Mouse (Mus musculus): ENCODE measurements at regions not wholly inside any gene's neighbourhood (a gene's known extent, or its start where the extent isn't known, plus 50 kb on each side); places are given as distances from the start of the nearest gene placed in this dataset.

- TF ChIP-seq USF1 (IDR thresholded peaks at IDR 0.05; ENCODE audit: low read depth), result no peak
- no peak for TF ChIP-seq MYOD1 (IDR thresholded peaks at IDR 0.05; ENCODE audit: control insufficient read depth, insufficient read length, low read depth)
- no peak for TF ChIP-seq MAX (IDR thresholded peaks at IDR 0.05)
- no peak for TF ChIP-seq MYOG (IDR thresholded peaks at IDR 0.05; ENCODE audit: control insufficient read depth, extremely low read depth, insufficient read length)
- TF ChIP-seq CTCF (IDR thresholded peaks at IDR 0.05; ENCODE audit: control insufficient read depth, insufficient read depth, insufficient read length), result no peak
- H3K79me2 ChIP-seq (ENCODE audit: control insufficient read depth, insufficient read depth), result no peaks in the 10 kb centered on the region
- no peaks in the 10 kb centered on the region for H3K36me3 ChIP-seq (ENCODE audit: control insufficient read depth, insufficient read depth)
- H3K27me3 ChIP-seq (ENCODE audit: control insufficient read depth, insufficient read depth, insufficient read length), result no peaks in the 10 kb centered on the region
- H3ac ChIP-seq (ENCODE audit: control insufficient read depth, insufficient read length, low read depth), result no peak overlapping the region
- H3K4me3 ChIP-seq (ENCODE audit: insufficient read depth, poor library complexity, severe bottlenecking), result no peak overlapping the region
- H3K79me3 ChIP-seq (ENCODE audit: low read depth), result no peaks in the 10 kb centered on the region
Measured at GRCm38 (mm10) chr10:8973934-8974333, 88.1 kb upstream of the Sash1 start.

DNA sequence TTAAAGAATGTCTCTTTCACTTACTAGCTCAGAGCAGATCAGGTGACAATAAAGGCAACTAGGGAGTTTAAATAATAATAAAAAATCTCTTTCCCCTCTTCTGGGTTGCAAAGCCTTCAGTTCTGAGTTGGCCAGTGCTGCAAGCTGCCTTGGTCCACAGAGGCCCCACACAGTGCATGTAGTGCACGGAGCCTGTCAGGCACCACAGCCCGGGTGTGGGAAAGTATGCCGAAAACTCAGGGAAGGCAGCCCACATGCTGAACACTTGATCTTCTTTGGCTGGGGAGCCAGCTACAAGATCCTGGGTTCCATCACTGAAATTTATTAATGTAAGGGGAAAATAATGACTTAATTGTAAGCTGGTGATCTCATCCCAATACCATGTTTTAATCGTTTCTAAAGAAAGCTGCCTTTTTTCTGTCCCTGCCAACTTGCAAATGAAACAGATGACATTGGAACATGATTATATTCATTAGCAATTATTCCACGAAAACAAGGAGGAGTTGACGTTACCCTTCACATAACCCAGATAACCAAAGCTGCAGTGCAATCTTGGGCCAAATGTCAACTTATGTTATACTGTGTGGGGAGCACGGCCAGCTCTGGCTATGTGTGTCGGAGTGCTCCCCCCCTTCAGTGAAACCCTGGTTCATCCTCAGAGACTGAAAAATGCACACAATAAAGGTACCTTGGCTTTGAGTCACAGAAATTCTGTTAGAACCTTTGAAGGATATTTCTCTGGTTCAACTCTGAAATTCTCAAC, 87.1 kb upstream of the Sash1 start:
- Histone ChIP-seq H3K79me2 (ENCODE audit: control insufficient read depth, insufficient read depth) (no peaks in the 10 kb centered on the region), H3K36me3 (ENCODE audit: control insufficient read depth, insufficient read depth) (no peaks in the 10 kb centered on the region), H3K27me3 (ENCODE audit: control insufficient read depth, insufficient read depth, insufficient read length) (no peaks in the 10 kb centered on the region), H3K79me3 (ENCODE audit: low read depth) (no peaks in the 10 kb centered on the region), H3ac (ENCODE audit: control insufficient read depth, insufficient read length, low read depth) (no peak overlapping the region), H3K4me3 (ENCODE audit: insufficient read depth, poor library complexity, severe bottlenecking) (no peak overlapping the region)
- TF ChIP-seq CTCF (IDR thresholded peaks at IDR 0.05; ENCODE audit: control insufficient read depth, insufficient read depth, insufficient read length) (no peak), FOSL1 (IDR thresholded peaks at IDR 0.05; ENCODE audit: insufficient read depth, low read length, poor library complexity, severe bottlenecking) (no peak), MAX (IDR thresholded peaks at IDR 0.05) (no peak), CEBPB (IDR thresholded peaks at IDR 0.05; ENCODE audit: low read depth) (no peak), MYOD1 (IDR thresholded peaks at IDR 0.05; ENCODE audit: control insufficient read depth, insufficient read length, low read depth) (no peak)

GRCm38 (mm10) chr10:8970807-8971206, 84.9 kb upstream of the Sash1 start:
- TF ChIP-seq CEBPB (IDR thresholded peaks at IDR 0.05; ENCODE audit: low read depth) (no peak), USF1 (IDR thresholded peaks at IDR 0.05; ENCODE audit: low read depth) (no peak), MAX (IDR thresholded peaks at IDR 0.05) (no peak), MYOD1 (IDR thresholded peaks at IDR 0.05; ENCODE audit: control insufficient read depth, insufficient read length, low read depth) (no peak), FOSL1 (IDR thresholded peaks at IDR 0.05; ENCODE audit: insufficient read depth, low read length, poor library complexity, severe bottlenecking) (no peak), CTCF (IDR thresholded peaks at IDR 0.05; ENCODE audit: control insufficient read depth, insufficient read depth, insufficient read length) (no peak), MYOG (IDR thresholded peaks at IDR 0.05; ENCODE audit: control insufficient read depth, extremely low read depth, insufficient read length) (no peak)
- H3K4me3 ChIP-seq (ENCODE audit: insufficient read depth, poor library complexity, severe bottlenecking), result no peak overlapping the region
- no peaks in the 10 kb centered on the region for H3K36me3 ChIP-seq (ENCODE audit: control insufficient read depth, insufficient read depth)
- H3K79me2 ChIP-seq (ENCODE audit: control insufficient read depth, insufficient read depth), result no peaks in the 10 kb centered on the region
- no peaks in the 10 kb centered on the region for H3K79me3 ChIP-seq (ENCODE audit: low read depth)
- H3ac ChIP-seq (ENCODE audit: control insufficient read depth, insufficient read length, low read depth), result no peak overlapping the region
- no peaks in the 10 kb centered on the region for H3K27me3 ChIP-seq (ENCODE audit: control insufficient read depth, insufficient read depth, insufficient read length)

DNA sequence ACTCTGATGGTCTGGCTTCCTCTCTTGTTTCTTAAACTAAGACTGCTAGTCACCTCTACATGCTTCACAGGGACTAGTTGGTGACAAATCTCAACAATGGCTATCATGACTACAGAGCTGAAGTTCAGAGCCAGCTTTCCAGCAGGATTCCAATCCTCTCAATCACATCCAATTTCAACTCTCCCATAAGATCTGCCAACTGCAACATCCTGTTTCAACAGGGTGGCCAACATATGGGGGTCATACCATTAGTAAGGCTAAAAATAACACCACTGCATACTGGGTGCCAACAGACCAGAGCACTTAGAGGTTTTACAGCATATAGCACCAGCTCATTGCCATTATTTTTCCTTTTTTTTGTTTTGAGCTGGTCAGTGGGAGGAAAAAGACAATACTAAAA, 83.7 kb upstream of the Sash1 start:
- TF ChIP-seq MYOG (IDR thresholded peaks at IDR 0.05; ENCODE audit: control insufficient read depth, extremely low read depth, insufficient read length), result no peak
- TF ChIP-seq CEBPB (IDR thresholded peaks at IDR 0.05; ENCODE audit: low read depth), result no peak
- TF ChIP-seq FOSL1 (IDR thresholded peaks at IDR 0.05; ENCODE audit: insufficient read depth, low read length, poor library complexity, severe bottlenecking), result no peak
- TF ChIP-seq USF1 (IDR thresholded peaks at IDR 0.05; ENCODE audit: low read depth), result no peak
- no peak for TF ChIP-seq MAX (IDR thresholded peaks at IDR 0.05)
- TF ChIP-seq CTCF (IDR thresholded peaks at IDR 0.05; ENCODE audit: control insufficient read depth, insufficient read depth, insufficient read length), result no peak
- no peak for TF ChIP-seq MYOD1 (IDR thresholded peaks at IDR 0.05; ENCODE audit: control insufficient read depth, insufficient read length, low read depth)
- no peaks in the 10 kb centered on the region for H3K79me3 ChIP-seq (ENCODE audit: low read depth)
- H3K79me2 ChIP-seq (ENCODE audit: control insufficient read depth, insufficient read depth), result no peaks in the 10 kb centered on the region
- H3K4me3 ChIP-seq (ENCODE audit: insufficient read depth, poor library complexity, severe bottlenecking), result no peak overlapping the region
- H3K36me3 ChIP-seq (ENCODE audit: control insufficient read depth, insufficient read depth), result no peaks in the 10 kb centered on the region
- H3ac ChIP-seq (ENCODE audit: control insufficient read depth, insufficient read length, low read depth), result no peak overlapping the region
- H3K27me3 ChIP-seq (ENCODE audit: control insufficient read depth, insufficient read depth, insufficient read length), result no peaks in the 10 kb centered on the region

DNA sequence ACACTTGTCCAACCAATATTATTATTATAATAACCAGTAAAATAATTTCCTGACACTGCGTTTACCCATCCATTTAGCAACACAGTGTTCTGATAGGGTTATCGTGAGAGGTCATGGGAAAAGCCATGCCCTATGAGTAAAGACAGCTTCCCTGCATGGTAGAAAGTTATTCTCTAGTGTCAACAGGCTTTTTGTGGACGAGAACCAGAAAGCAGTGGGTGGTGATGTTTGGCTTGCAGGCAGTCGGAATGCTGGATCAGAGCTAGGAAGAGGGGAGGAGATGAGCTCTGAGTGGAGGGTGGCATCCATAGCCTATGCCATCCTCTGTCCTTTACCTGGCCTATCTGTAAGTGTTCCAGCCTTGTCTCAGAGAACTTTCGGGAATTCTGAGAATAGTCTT, 83.1 kb upstream of the Sash1 start:
- Histone ChIP-seq H3ac (ENCODE audit: control insufficient read depth, insufficient read length, low read depth) (no peak overlapping the region), H3K27me3 (ENCODE audit: control insufficient read depth, insufficient read depth, insufficient read length) (no peaks in the 10 kb centered on the region), H3K4me3 (ENCODE audit: insufficient read depth, poor library complexity, severe bottlenecking) (no peak overlapping the region), H3K79me3 (ENCODE audit: low read depth) (no peaks in the 10 kb centered on the region), H3K79me2 (ENCODE audit: control insufficient read depth, insufficient read depth) (no peaks in the 10 kb centered on the region), H3K36me3 (ENCODE audit: control insufficient read depth, insufficient read depth) (no peaks in the 10 kb centered on the region)
- no peak for TF ChIP-seq MYOD1 (IDR thresholded peaks at IDR 0.05; ENCODE audit: control insufficient read depth, insufficient read length, low read depth)
- no peak for TF ChIP-seq CTCF (IDR thresholded peaks at IDR 0.05; ENCODE audit: control insufficient read depth, insufficient read depth, insufficient read length)
- TF ChIP-seq MAX (IDR thresholded peaks at IDR 0.05), result no peak
- no peak for TF ChIP-seq USF1 (IDR thresholded peaks at IDR 0.05; ENCODE audit: low read depth)
- TF ChIP-seq CEBPB (IDR thresholded peaks at IDR 0.05; ENCODE audit: low read depth), result no peak
- TF ChIP-seq MYOG (IDR thresholded peaks at IDR 0.05; ENCODE audit: control insufficient read depth, extremely low read depth, insufficient read length), result no peak
- no peak for TF ChIP-seq FOSL1 (IDR thresholded peaks at IDR 0.05; ENCODE audit: insufficient read depth, low read length, poor library complexity, severe bottlenecking)

All from C2C12 (cell line).